Mouse (Mus musculus): ENCODE results near the gene Smad5.

Smad5 gene

DNA sequence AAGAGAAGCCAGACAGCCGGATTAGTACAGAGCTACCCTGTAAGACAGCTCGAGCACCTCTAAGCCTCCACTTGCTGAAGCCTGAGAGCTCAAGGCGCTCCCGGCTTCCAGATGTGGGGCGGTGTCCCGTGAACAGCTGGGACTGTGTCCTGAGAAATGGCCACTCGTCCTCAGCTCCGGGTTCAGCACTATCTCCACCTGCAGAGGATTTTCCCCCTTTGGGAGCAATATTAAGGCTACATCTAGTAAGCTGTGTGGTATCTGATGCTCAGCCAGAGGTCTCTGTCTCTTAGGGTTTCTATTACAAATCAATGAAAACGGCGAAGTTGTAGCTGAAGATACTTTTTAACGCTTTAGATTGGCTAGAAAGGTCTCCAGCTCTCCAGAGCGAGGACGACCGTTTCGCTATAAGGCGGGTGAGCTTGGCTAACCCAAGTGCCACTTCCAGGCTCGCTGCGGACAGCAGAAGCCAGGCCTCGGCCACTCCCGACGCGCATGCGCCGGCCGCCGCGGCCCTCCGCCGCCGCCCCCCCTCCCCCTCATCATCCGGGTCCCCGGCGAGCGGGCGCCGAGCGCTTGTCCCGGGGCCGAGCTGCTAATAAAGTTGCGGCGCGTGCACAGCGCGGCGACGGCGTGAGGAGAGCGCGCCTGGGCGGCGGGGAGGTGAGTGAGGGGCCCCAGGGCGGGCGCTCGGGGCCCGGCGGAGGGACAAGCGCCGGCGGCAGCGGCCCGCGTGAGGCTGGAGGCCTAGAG lies at the start of gene Smad5:
TSS of gene Smad5 (plus strand) at position 542 of the 753 bp plus-strand sequence.
- in situ Hi-C loops (cut with MboI; ENCODE audit: unreplicated experiment in 2 of 2): no loop called here

DNA sequence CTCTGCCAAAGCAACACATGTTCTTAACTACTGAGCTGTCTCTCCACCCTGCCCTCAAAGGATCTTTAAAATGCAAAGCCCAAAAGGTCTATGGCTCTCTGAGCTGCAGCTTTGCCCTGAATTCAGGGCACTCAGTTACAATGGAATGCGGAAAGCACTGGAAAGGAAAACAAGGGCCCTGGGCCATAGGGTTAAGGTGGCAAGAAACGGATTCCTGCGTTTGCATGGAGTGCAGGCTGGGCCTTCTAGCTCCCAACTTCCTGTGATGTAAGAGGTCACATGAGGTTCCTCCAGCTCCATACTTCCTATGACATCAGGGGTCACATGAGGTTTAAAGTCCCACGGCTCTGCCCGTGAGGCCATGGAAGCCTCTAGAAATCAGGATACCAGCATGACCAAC lies 48.6 kb upstream of the Smad5 start:
- in situ Hi-C loops (cut with MboI; ENCODE audit: unreplicated experiment in 2 of 2): loop anchor here in 1 of 2 experiments (10.0 kb wide), 1 partner anchor 81 kb away; no protein-coding TSS in a partner anchor

GRCm38 (mm10) chr13:56657946-56658512 lies 44.8 kb upstream of the Smad5 start:
- in situ Hi-C loops (cut with MboI; ENCODE audit: unreplicated experiment in 2 of 2): loop anchor here (5.0 to 10.0 kb wide), 3 partner anchors 77 to 94 kb away; partner anchors contain the start of gene Gm45623 (in 1 of the 2)

- in situ Hi-C loops (cut with MboI; ENCODE audit: unreplicated experiment in 2 of 2): loop anchor here (5.0 to 10.0 kb wide), 3 partner anchors 76 to 93 kb away; partner anchors contain the start of gene Gm45623 (in 1 of the 2)
Observed at GRCm38 (mm10) chr13:56658931-56659330, 43.9 kb upstream of the Smad5 start.

DNA sequence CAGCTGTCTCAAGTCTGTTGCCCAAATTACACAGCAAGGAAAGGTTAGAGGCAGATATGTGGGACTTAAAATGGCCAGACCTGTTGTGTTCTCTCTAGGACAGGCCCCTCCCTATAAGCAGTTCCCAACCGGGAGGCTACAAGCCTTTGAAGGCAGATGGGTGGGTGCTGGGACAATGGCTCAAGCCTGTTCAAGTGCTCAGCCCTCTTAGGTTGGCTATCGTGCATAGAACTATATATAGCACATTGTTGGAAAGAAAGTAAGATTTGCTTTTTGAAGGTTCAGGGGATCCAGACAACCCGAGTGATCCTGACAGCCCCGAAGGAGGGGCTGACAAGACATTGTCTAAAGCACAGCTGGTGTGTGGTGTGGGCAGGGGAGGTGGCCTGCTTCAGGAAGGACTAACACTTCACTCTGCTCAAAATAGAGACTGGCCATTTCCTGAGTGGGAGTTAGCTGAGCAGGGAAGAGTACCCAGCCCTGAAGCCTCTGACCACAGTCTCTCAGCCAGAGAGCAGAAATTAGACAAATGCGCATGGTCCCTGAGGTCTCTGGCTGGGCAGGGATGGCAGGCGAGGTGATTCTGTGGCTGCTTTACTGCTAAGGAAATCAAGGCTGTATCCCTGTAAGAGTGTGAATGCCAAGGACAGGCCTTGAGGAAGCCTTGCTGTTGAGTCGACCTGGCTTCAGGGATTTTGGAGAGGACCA lies 40.7 kb upstream of the Smad5 start:
- in situ Hi-C loops (cut with MboI; ENCODE audit: unreplicated experiment in 2 of 2): no loop called here

DNA sequence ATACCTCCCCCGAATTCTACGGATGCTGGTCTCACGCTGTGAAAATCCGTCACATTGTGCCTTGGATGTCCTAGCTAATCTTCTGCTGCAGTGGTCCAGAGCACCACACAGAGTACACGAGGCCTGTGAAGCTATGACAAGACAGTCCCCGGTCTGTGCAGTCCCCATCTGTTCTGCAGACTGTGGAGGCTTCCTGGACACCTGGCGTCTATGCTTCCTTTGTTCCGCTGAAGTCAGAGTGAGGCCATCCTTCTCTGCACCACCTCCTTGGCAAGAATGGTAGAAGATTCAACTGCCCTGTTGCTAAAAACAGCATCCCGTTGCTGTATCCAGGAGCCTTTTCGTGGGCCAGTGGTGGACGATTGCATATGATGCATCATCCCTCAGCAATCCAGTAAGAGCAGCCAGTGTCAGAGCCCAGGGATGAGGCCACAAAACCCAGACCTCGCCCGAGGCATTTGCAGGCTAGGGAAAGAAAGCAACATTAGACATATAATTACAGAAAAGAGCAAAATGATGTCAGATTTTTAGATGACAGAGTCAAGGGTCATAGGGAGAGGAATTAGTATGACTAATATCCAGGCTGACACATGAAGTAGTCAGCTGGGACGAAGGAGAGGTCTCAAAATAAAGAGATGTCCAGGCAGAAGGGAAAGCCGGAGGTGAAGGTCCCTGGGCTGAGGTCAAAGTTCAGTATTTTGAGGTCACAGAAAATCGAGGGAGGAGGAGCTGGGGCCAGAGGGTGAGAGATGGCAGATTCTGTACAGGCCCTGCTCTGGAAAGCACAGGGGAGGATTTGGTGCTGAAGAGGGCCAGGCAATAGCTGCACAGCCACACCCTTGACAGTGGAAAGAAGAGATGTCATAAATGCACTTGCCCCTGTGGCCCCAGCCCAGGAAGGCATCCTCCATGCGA lies 38.3 kb upstream of the Smad5 start:
- in situ Hi-C loops (cut with MboI; ENCODE audit: unreplicated experiment in 2 of 2): no loop called here

DNA sequence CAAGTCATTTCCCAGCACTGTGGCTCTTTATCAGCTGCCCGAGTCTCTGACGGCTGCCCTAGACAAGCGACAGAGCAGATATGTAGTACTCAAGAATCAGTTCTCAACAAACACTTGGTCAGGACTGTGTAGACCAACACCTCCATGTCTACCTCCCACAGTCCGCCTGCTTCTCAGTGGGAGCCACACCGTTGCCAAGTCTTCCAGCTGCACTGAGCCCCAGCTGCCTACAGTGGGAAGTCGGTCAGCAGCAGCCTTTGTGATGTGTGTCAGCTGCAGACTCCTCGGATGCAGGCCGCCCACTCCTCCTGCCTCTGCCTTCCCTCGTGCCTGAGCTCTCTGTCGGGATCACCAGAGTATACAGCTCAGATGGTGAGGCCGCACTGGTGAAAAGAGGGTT lies 31.6 kb upstream of the Smad5 start:
- in situ Hi-C loops (cut with MboI; ENCODE audit: unreplicated experiment in 2 of 2): no loop called here

DNA sequence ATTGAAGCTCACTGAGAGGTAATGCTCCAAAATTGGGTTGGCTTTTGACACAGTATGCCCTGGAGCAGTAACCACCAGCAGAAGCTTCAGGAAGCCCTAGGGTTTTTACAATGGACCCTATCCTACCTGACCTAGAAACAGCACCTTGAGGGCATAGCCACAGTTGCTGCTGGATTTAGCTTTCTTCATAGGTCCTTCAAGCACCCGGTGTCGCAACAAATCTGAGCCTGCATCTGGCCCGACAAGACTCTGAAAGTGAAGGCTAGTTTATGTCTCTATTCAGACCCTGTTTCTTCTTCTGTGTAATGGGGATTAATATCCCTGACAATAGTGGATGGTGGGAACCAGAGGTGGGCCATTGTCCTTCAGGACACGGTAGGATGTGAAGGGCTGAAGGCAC lies 25.1 kb upstream of the Smad5 start:
- in situ Hi-C loops (cut with MboI; ENCODE audit: unreplicated experiment in 2 of 2): no loop called here

DNA sequence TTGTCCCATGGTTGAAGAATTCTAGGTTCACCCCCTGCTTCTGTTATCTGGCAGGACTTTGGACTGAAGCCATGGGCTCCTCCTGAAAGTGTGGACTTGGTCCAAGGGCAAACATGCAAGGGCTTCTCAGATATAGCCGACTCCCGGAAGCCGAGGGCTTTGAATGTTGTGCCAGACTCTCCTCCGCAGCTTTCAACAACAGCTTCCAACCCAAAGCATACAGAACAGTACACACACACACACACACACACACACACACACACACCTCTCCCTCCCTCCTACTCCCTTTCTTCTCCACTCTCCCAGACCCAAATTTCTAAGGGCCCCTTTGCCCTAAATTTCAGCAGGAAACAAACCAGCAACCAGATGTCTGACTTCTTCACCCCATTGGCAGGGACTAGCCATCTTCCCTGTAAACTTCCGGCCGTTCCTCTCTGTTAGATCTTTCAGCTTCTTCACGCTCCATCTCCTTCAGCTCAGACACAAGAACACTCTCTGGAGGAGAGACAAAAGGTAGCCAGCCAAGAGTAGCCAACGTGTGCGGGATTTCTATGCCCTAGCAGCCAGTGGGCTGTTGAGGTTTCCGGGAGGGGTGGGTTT lies 24.5 kb upstream of the Smad5 start:
- in situ Hi-C loops (cut with MboI; ENCODE audit: unreplicated experiment in 2 of 2): no loop called here

DNA sequence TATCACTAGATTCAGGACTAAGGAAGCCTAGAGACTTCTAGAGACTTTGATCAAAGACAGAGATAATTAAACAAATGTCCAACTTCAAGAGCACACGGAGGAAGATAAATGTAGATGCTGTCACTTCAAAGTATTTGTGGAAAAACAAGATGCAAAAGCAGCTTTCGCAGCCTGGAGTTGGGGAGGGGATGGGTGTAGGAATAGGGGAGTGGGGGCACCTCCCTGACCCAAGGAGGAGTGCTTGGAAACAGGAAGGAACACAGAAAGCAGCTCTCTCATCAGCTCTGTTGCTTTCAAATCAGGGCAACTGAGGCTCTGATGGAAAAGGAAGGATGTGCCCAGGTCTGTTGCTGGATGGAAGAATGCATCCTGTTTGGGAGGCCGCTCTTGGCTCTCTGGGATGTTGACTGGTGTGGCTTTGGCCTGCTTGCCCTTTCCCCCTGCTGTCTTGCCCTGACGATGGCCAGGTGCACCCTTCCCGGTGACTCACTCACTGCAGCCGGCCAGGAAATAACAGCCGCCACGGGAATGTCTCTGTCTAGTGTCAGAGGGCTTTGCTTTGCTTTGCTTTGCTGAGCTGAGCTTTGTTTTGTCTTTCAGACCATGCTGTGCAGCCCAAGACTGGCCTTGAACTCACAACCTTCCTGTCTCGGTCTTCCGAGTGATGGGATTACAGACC lies 23.8 kb upstream of the Smad5 start:
- in situ Hi-C loops (cut with MboI; ENCODE audit: unreplicated experiment in 2 of 2): no loop called here

DNA sequence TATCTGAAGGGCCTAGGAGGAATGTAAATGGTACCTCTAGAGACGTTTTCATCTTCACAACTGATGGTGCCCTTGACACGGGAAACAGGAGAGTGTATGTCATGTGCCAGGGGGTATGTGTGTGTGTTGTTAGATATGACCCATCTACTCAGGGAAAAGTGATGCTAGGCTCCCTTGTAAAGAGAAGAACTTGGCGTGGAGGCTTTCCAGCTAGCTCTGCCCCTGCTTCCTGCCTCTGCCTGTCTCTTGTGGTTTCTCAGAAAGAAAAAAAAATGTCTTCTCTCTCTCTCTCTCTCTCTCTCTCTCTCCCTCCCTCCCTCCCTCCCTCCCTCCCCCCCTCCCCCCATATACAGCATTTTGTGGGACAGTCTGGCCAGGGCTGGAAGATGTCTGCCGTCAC lies 20.9 kb upstream of the Smad5 start:
- in situ Hi-C loops (cut with MboI; ENCODE audit: unreplicated experiment in 2 of 2): no loop called here

GRCm38 (mm10) chr13:56682326-56682725 lies 20.5 kb upstream of the Smad5 start:
- in situ Hi-C loops (cut with MboI; ENCODE audit: unreplicated experiment in 2 of 2): no loop called here

- in situ Hi-C loops (cut with MboI; ENCODE audit: unreplicated experiment in 2 of 2): no loop called here
Observed at GRCm38 (mm10) chr13:56683306-56683705, 19.5 kb upstream of the Smad5 start.

GRCm38 (mm10) chr13:56692011-56692410 lies 10.8 kb upstream of the Smad5 start:
- in situ Hi-C loops (cut with MboI; ENCODE audit: unreplicated experiment in 2 of 2): no loop called here

DNA sequence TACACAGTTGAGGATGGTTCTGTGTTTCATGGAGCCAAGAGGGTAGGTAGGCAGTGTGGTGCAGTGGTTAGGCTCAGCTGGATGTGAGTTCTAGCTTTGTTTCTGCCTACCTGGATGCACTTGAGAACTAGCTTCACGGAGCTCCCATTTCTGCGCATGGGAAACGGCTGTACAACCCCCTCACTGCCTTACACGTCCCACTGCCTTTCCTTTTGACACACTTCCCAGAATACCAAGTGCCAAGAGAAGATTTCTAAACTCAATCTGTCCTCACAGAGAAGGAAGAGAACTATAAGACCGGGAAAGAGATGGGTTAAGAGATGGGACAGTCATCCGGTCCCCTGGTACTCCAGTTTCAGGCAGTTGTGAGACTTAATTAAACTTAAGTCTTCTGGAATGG lies 10.2 kb upstream of the Smad5 start:
- in situ Hi-C loops (cut with MboI; ENCODE audit: unreplicated experiment in 2 of 2): no loop called here

DNA sequence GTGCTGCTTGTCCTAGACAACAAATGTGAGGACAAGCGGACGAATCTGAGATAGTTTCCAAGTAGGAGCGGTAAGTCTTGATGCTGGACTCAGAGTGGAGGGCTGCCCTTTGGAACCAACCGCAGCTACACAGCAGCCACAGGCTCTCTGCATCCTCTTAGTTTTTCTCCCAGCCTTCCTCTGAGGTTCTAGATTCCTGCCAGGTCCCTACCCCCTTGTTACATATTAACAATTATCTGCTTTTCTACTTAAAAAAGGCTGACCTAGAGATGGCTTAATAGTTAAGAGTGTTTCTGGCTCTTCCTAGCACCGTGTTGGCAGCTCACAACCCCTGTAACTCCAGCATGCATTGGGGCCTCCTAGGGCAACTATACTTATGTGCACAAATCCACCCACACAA lies 7.1 kb upstream of the Smad5 start:
- in situ Hi-C loops (cut with MboI; ENCODE audit: unreplicated experiment in 2 of 2): no loop called here

DNA sequence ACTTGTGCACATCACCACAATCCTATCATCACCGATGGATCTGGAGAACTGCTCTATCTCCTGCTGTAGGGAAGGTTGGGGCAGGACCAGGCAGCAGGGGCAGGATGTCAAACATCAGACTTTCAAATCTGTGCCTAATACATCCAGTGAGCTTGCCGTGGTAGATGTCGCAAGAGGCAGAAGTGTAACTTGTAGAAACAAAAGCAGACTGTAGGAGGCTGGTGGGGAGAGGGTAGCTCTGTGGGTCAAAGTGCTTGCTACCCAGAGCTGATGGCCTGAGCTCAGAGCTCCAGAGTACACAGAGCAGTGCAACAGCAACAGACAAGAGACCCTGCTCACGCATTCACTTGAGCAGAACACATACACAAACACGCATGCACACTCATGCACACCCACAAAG lies 6.1 kb upstream of the Smad5 start:
- in situ Hi-C loops (cut with MboI; ENCODE audit: unreplicated experiment in 2 of 2): no loop called here

- in situ Hi-C loops (cut with MboI; ENCODE audit: unreplicated experiment in 2 of 2): no loop called here
Observed at GRCm38 (mm10) chr13:56697171-56697570, 5.6 kb upstream of the Smad5 start.

GRCm38 (mm10) chr13:56698391-56698790 lies 4.4 kb upstream of the Smad5 start:
- in situ Hi-C loops (cut with MboI; ENCODE audit: unreplicated experiment in 2 of 2): no loop called here

DNA sequence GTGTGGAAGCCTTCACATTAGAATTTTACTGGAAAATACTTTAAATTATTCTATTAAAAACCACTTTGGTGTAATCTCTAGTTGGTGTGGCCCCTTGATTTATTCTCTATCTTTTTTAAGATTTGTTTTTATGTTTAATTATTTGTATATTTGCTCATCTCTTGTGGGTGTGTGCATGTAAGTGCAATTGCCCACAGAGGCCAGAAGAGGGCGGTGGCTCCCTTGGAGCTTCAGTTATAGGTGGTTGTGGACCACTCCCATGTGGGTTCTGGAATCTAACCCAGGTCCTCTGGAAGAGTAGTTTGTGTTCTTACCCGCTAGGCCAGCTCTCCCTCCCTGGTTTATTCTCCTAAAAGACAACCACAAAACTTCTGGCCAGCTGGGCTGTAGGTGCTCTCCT lies 3.4 kb upstream of the Smad5 start:
- in situ Hi-C loops (cut with MboI; ENCODE audit: unreplicated experiment in 2 of 2): no loop called here
